Mouse (Mus musculus): ENCODE results near the gene Tor4a. TPM values are rescaled to one million over a fixed set of nuclear protein-coding genes. Genes with fewer than 3 reads are reported as not detected.

Gene Tor4a
- polyA plus RNA-seq, 1 experiment from 2014 or later: 1.1 TPM

- no peaks in the 10 kb centered on the region for H3K27me3 ChIP-seq (ENCODE audit: control insufficient read depth, insufficient read depth, low read length)
- WGBS: 95% methylated on average over 4 of the region's 4 CpGs
- no peak overlapping the region for H3K4me3 ChIP-seq (replicated peaks; ENCODE audit: low read depth, low read length)
- no peaks in the 10 kb centered on the region for H3K9me3 ChIP-seq (ENCODE audit: control insufficient read depth, low read length)
- no peak for ATAC-seq (ENCODE audit: low FRiP score, low TSS enrichment)
- H3K9ac ChIP-seq (replicated peaks; ENCODE audit: low read length): no peak overlapping the region
- DNase-seq: no peak
- H3K4me2 ChIP-seq (ENCODE audit: low read length): no peak overlapping the region
- no peaks in the 10 kb centered on the region for H3K36me3 ChIP-seq (ENCODE audit: control insufficient read depth, insufficient read depth, low read length)
- H3K27ac ChIP-seq (replicated peaks; ENCODE audit: low read depth, low read length): no peak overlapping the region
- H3K4me1 ChIP-seq (ENCODE audit: control insufficient read depth, insufficient read depth, low read length): peaks cover 45% of the 10 kb centered on the region
Measured at GRCm38 (mm10) chr2:25173821-25174220, 22.9 kb downstream of the Tor4a start.

GRCm38 (mm10) chr2:25172629-25173028, 24.1 kb downstream of the Tor4a start:
- no peak overlapping the region for H3K9ac ChIP-seq (replicated peaks; ENCODE audit: low read length)
- no peak overlapping the region for H3K27ac ChIP-seq (replicated peaks; ENCODE audit: low read depth, low read length)
- no peaks in the 10 kb centered on the region for H3K9me3 ChIP-seq (ENCODE audit: control insufficient read depth, low read length)
- H3K36me3 ChIP-seq (ENCODE audit: control insufficient read depth, insufficient read depth, low read length): no peaks in the 10 kb centered on the region
- no peaks in the 10 kb centered on the region for H3K27me3 ChIP-seq (ENCODE audit: control insufficient read depth, insufficient read depth, low read length)
- DNase-seq (no peak), ATAC-seq (ENCODE audit: low FRiP score, low TSS enrichment) (no peak)
- H3K4me1 ChIP-seq (ENCODE audit: control insufficient read depth, insufficient read depth, low read length): peaks cover 39% of the 10 kb centered on the region
- no peak overlapping the region for H3K4me2 ChIP-seq (ENCODE audit: low read length)
- H3K4me3 ChIP-seq (replicated peaks; ENCODE audit: low read depth, low read length): no peak overlapping the region
- WGBS: 75% methylated on average over 8 of the region's 8 CpGs

GRCm38 (mm10) chr2:25171769-25172153, 24.9 kb downstream of the Tor4a start:
- no peak overlapping the region for H3K4me3 ChIP-seq (replicated peaks; ENCODE audit: low read depth, low read length)
- H3K27ac ChIP-seq (replicated peaks; ENCODE audit: low read depth, low read length): no peak overlapping the region
- no peaks in the 10 kb centered on the region for H3K9me3 ChIP-seq (ENCODE audit: control insufficient read depth, low read length)
- no peak overlapping the region for H3K4me2 ChIP-seq (ENCODE audit: low read length)
- 23% methylated on average over 1 of the region's 1 CpGs for WGBS
- H3K27me3 ChIP-seq (ENCODE audit: control insufficient read depth, insufficient read depth, low read length): no peaks in the 10 kb centered on the region
- H3K9ac ChIP-seq (replicated peaks; ENCODE audit: low read length): no peak overlapping the region
- ATAC-seq (ENCODE audit: low FRiP score, low TSS enrichment): no peak
- no peak for DNase-seq
- H3K36me3 ChIP-seq (ENCODE audit: control insufficient read depth, insufficient read depth, low read length): no peaks in the 10 kb centered on the region
- H3K4me1 ChIP-seq (ENCODE audit: control insufficient read depth, insufficient read depth, low read length): peaks cover 35% of the 10 kb centered on the region

GRCm38 (mm10) chr2:25171101-25171768, 25.5 kb downstream of the Tor4a start:
- Histone ChIP-seq H3K27ac (replicated peaks; ENCODE audit: low read depth, low read length) (no peak overlapping the region), H3K4me3 (replicated peaks; ENCODE audit: low read depth, low read length) (no peak overlapping the region), H3K9ac (replicated peaks; ENCODE audit: low read length) (no peak overlapping the region), H3K36me3 (ENCODE audit: control insufficient read depth, insufficient read depth, low read length) (no peaks in the 10 kb centered on the region), H3K4me1 (ENCODE audit: control insufficient read depth, insufficient read depth, low read length) (peaks cover 29% of the 10 kb centered on the region), H3K4me2 (ENCODE audit: low read length) (no peak overlapping the region), H3K27me3 (ENCODE audit: control insufficient read depth, insufficient read depth, low read length) (no peaks in the 10 kb centered on the region), H3K9me3 (ENCODE audit: control insufficient read depth, low read length) (no peaks in the 10 kb centered on the region)
- DNase-seq (no peak), ATAC-seq (ENCODE audit: low FRiP score, low TSS enrichment) (no peak)
- WGBS: 89% methylated on average over 6 of the region's 6 CpGs

GRCm38 (mm10) chr2:25170326-25171100, 26.2 kb downstream of the Tor4a start:
- DNase-seq: no peak
- ATAC-seq (ENCODE audit: low FRiP score, low TSS enrichment): no peak

GRCm38 (mm10) chr2:25169778-25170177, 26.9 kb downstream of the Tor4a start:
- H3K4me2 ChIP-seq (ENCODE audit: low read length): no peak overlapping the region
- H3K36me3 ChIP-seq (ENCODE audit: control insufficient read depth, insufficient read depth, low read length): no peaks in the 10 kb centered on the region
- 8% methylated on average over 5 of the region's 5 CpGs for WGBS
- DNase-seq: no peak
- H3K27me3 ChIP-seq (ENCODE audit: control insufficient read depth, insufficient read depth, low read length): no peaks in the 10 kb centered on the region
- no peaks in the 10 kb centered on the region for H3K9me3 ChIP-seq (ENCODE audit: control insufficient read depth, low read length)
- no peak for ATAC-seq (ENCODE audit: low FRiP score, low TSS enrichment)
- H3K9ac ChIP-seq (replicated peaks; ENCODE audit: low read length): no peak overlapping the region
- peaks cover 22% of the 10 kb centered on the region for H3K4me1 ChIP-seq (ENCODE audit: control insufficient read depth, insufficient read depth, low read length)
- no peak overlapping the region for H3K4me3 ChIP-seq (replicated peaks; ENCODE audit: low read depth, low read length)
- no peak overlapping the region for H3K27ac ChIP-seq (replicated peaks; ENCODE audit: low read depth, low read length)

More at GRCm38 (mm10) chr2:25170326-25171100, 26.2 kb downstream of the Tor4a start:
- Histone ChIP-seq H3K9me3 (ENCODE audit: control insufficient read depth, low read length) (no peaks in the 10 kb centered on the region), H3K9ac (replicated peaks; ENCODE audit: low read length) (no peak overlapping the region), H3K4me2 (ENCODE audit: low read length) (no peak overlapping the region), H3K36me3 (ENCODE audit: control insufficient read depth, insufficient read depth, low read length) (no peaks in the 10 kb centered on the region), H3K4me3 (replicated peaks; ENCODE audit: low read depth, low read length) (no peak overlapping the region), H3K4me1 (ENCODE audit: control insufficient read depth, insufficient read depth, low read length) (peaks cover 24% of the 10 kb centered on the region), H3K27ac (replicated peaks; ENCODE audit: low read depth, low read length) (no peak overlapping the region), H3K27me3 (ENCODE audit: control insufficient read depth, insufficient read depth, low read length) (no peaks in the 10 kb centered on the region)
- 75% methylated on average over 10 of the region's 10 CpGs for WGBS

GRCm38 (mm10) chr2:25168665-25168978, 28.1 kb downstream of the Tor4a start:
- Histone ChIP-seq H3K9me3 (ENCODE audit: control insufficient read depth, low read length) (no peaks in the 10 kb centered on the region), H3K4me3 (replicated peaks; ENCODE audit: low read depth, low read length) (peak overlapping the region; percentile 48; the same call in 1 of the 2 replicates), H3K27me3 (ENCODE audit: control insufficient read depth, insufficient read depth, low read length) (no peaks in the 10 kb centered on the region), H3K4me2 (ENCODE audit: low read length) (peak overlapping the region; percentile 85), H3K27ac (replicated peaks; ENCODE audit: low read depth, low read length) (peak overlapping the region; percentile 66), H3K4me1 (ENCODE audit: control insufficient read depth, insufficient read depth, low read length) (peaks cover 27% of the 10 kb centered on the region), H3K9ac (replicated peaks; ENCODE audit: low read length) (0 out of 2 replicates have a peak overlapping the region, but pooled peaks have one; percentile 69), H3K36me3 (ENCODE audit: control insufficient read depth, insufficient read depth, low read length) (no peaks in the 10 kb centered on the region)
- ATAC-seq (ENCODE audit: low FRiP score, low TSS enrichment): peak; percentile 10; the same call in 1 of the 2 replicates
- 6% methylated on average over 2 of the region's 2 CpGs for WGBS
- DNase-seq: no peak

GRCm38 (mm10) chr2:25167919-25168664, 28.6 kb downstream of the Tor4a start:
- Histone ChIP-seq H3K4me2 (ENCODE audit: low read length) (peak overlapping the region; percentile 85), H3K9me3 (ENCODE audit: control insufficient read depth, low read length) (no peaks in the 10 kb centered on the region), H3K4me3 (replicated peaks; ENCODE audit: low read depth, low read length) (peak overlapping the region; percentile 48), H3K27me3 (ENCODE audit: control insufficient read depth, insufficient read depth, low read length) (no peaks in the 10 kb centered on the region), H3K36me3 (ENCODE audit: control insufficient read depth, insufficient read depth, low read length) (no peaks in the 10 kb centered on the region), H3K4me1 (ENCODE audit: control insufficient read depth, insufficient read depth, low read length) (peaks cover 32% of the 10 kb centered on the region), H3K27ac (replicated peaks; ENCODE audit: low read depth, low read length) (peak overlapping the region; percentile 66), H3K9ac (replicated peaks; ENCODE audit: low read length) (peak overlapping the region; percentile 69)
- DNase-seq (peak; percentile 84), ATAC-seq (ENCODE audit: low FRiP score, low TSS enrichment) (peak; percentile 80)
- WGBS: under 1% methylated on average over 41 of the region's 41 CpGs

Data from midbrain, embryonic 14.5 days (tissue).